Mouse (Mus musculus): Measurements from ENCODE around the gene Map2k2.
"Not testable (repeated sequence)": the region's sequence is repeated elsewhere in the genome, so short reads cannot be mapped to it uniquely, and the experiment has no call there.

The Map2k2 gene

DNA sequence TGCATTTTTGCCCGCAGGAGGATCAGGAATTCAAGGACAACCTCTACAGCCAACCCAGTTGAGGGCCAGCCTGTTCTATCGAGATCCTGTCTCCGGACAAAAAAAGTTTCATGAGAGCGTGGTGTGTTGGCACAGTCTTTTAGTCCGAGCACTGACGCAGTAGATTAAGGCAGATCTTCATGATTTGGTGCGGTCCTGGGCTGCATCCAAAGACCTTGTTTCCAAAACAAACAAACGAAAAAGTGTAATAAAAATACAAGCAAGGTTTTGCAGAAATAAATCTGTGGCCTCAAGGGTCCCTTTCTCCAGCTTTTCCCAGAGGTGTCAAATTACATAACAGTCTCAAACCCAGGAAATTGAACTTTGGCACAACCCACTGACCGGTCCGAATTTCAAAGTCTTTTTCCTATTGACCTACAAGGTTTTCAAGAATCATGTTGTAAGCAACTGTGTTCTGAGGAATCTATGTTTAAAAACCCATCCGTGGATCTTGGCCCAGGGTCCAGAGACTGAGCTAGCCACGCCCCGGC is 70.3 kb downstream of the Map2k2 start:
- no peak for DNase-seq (ENCODE audit: low spot score in 2 of 2)

GRCm38 (mm10) chr10:81176466-81177271 is 71.0 kb downstream of the Map2k2 start, which contains the start of gene Eef2:
Eef2 (plus strand) TSS chr10:81176631.
- DNase-seq (ENCODE audit: low spot score in 2 of 2), result peak; percentile 99

DNA sequence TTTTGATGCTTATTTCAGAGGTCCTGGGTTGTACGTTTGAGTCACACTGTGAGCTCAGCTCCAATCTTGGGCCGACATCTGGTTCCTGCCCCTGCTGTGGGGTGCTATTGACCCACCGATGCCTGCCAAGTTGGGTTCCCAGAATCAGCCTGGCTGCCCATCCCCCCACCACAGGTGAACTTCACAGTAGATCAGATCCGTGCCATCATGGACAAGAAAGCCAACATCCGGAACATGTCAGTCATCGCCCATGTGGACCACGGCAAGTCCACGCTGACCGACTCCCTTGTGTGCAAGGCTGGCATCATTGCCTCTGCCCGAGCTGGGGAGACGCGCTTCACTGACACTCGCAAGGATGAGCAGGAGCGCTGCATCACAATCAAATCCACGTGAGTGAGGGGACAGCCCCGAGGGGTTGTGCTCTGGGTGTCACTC is 71.8 kb downstream of the Map2k2 start:
- DNase-seq (ENCODE audit: low spot score in 2 of 2), result no peak

- peak; percentile 48 to 66 for DNase-seq (ENCODE audit: low spot score in 2 of 2)
Observed at GRCm38 (mm10) chr10:81177958-81178712, 72.4 kb downstream of the Map2k2 start.

GRCm38 (mm10) chr10:81178927-81179326 is 73.2 kb downstream of the Map2k2 start:
- DNase-seq (ENCODE audit: low spot score in 2 of 2), result no peak

DNA sequence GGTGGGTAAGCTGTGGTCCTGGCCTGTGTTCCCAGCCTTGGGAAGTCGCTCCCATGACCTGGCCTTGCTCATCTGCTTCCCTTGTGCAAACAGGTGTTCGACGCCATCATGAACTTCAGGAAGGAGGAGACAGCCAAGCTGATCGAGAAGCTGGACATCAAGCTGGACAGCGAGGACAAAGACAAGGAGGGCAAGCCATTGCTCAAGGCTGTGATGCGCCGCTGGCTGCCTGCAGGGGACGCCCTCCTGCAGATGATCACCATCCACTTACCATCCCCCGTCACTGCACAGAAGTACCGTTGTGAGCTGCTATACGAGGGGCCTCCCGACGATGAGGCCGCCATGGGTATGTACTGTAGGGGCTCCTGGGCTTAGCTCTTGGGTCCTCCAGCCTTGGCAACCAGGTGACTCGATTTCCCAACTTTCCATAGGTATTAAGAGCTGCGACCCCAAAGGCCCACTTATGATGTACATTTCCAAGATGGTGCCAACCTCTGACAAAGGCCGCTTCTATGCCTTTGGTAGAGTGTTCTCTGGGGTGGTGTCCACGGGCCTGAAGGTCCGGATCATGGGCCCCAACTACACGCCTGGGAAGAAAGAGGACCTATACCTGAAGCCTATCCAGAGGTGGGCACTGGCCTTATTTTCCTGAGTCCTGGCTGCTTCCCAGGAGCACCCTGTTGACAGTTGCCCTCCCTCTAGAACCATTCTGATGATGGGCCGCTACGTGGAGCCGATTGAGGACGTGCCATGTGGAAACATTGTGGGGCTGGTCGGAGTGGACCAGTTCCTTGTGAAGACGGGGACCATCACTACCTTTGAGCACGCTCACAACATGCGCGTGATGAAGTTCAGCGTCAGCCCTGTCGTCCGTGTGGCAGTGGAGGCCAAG is 74.0 kb downstream of the Map2k2 start:
- DNase-seq (ENCODE audit: low spot score in 2 of 2), result no peak

DNA sequence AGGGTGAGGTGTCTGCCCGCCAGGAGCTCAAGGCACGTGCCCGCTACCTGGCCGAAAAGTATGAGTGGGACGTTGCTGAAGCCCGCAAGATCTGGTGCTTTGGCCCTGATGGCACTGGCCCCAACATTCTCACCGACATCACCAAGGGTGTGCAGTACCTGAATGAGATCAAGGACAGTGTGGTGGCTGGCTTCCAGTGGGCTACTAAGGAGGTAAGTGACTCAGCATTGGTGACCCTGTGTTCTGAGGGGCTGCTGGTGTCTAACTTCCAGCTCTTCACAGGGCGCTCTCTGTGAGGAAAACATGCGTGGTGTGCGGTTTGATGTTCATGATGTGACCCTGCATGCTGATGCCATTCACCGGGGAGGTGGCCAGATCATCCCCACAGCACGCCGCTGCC is 75.2 kb downstream of the Map2k2 start:
- no peak for DNase-seq (ENCODE audit: low spot score in 2 of 2)

DNA sequence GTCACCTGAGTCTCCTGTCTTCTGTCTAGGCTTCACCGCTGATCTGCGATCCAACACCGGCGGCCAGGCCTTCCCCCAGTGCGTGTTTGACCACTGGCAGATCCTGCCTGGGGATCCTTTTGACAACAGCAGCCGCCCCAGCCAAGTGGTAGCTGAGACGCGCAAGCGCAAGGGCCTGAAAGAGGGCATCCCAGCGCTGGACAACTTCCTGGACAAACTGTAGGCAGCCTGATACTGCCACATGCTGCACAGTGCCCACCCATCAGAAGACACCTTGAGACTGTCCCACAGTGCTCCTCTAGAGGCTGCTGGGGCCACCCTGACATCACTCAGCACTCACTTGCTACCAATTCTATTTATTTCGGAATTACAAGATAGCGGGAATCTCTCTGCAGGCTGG is 76.1 kb downstream of the Map2k2 start:
- not testable (repeated sequence) for DNase-seq (ENCODE audit: low spot score in 2 of 2)

GRCm38 (mm10) chr10:81182336-81183333 is 76.9 kb downstream of the Map2k2 start, which contains the start of gene Dapk3:
Dapk3 (plus strand) TSS chr10:81183005.
- DNase-seq (ENCODE audit: low spot score in 2 of 2), result peak; percentile 78 to 90
